Comparison of ENCODE assay signal across 10 mouse cellular contexts in the genomic region with DNA sequence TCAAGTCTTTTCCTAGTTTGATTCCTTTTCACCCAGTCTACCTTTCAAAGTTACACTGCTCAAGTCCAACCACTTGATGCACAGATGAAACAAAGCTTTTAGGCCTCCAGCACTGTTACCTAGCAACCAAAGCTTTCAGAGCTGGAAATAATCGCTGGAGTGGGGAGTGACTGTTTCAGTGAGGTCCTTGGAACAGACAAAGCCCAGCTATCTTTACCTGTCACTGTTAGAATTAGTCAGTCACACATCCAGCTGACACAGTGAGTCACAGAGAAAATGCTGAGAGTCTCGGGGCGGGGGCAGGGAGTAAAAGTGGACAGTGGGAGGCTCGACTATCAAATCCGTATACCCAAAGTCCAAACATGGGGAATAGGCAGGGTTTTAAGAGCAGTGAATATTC. TPM values are rescaled to one million over a fixed set of nuclear protein-coding genes. Genes with fewer than 3 reads are reported as not detected.
DNase-seq lines count a peak whose midpoint lies in the region; ATAC-seq and TF ChIP-seq lines count a peak whose summit lies in the region.
"Had no signal": no experiment of that assay in that cellular context is flagged by ENCODE, and none has a peak within 500 bp of the region (broad histone marks: within the 10 kb centered on the region; RNA-seq: fewer than 3 reads in every experiment).

No protein-coding gene starts in this region.

- H3K9me3 ChIP-seq in embryonic facial prominence, embryonic 14.5 days (ENCODE audit: control insufficient read depth, low read length) = no peaks in the 10 kb centered on the region
- no peaks in the 10 kb centered on the region for H3K9me3 ChIP-seq in hindbrain, embryonic 15.5 days

- H3K4me2 ChIP-seq in embryonic facial prominence, embryonic 14.5 days (ENCODE audit: low read depth, low read length) = no peak overlapping the region
- H3K4me2 ChIP-seq in hindbrain, embryonic 15.5 days = no peak overlapping the region

- no peak overlapping the region for H3K4me3 ChIP-seq in left cerebral cortex, adult 2 months
- no peak overlapping the region for H3K4me3 ChIP-seq in embryonic facial prominence, embryonic 14.5 days (ENCODE audit: low read depth, low read length)
- H3K4me3 ChIP-seq in hindbrain, embryonic 15.5 days = no peak overlapping the region

- WGBS in embryonic facial prominence, embryonic 14.5 days = 52% methylated on average over 5 of the region's 5 CpGs
- WGBS in hindbrain, embryonic 15.5 days = 15% methylated on average over 5 of the region's 5 CpGs

- peaks cover 6% of the 10 kb centered on the region; the same call in 1 of the 2 replicates for H3K36me3 ChIP-seq in embryonic facial prominence, embryonic 14.5 days (ENCODE audit: control insufficient read depth, insufficient read depth, low read length)
- H3K36me3 ChIP-seq in hindbrain, embryonic 15.5 days = no peaks in the 10 kb centered on the region

- ATAC-seq in embryonic facial prominence, embryonic 14.5 days (ENCODE audit: low read depth) = peak; percentile 60; the same call in 1 of the 2 replicates
- ATAC-seq in hindbrain, embryonic 15.5 days (ENCODE audit: low FRiP score, low read depth) = peak; percentile 59
- ATAC-seq in monocyte, adult 5-6 weeks (replicated peaks; ENCODE audit: insufficient number of reproducible peaks, low FRiP score, low TSS enrichment, poor library complexity, severe bottlenecking) = no peak

- no peaks in the 10 kb centered on the region for H3K4me1 ChIP-seq in embryonic facial prominence, embryonic 14.5 days (ENCODE audit: control insufficient read depth, insufficient read depth, low read length)
- peaks cover 17% of the 10 kb centered on the region for H3K4me1 ChIP-seq in hindbrain, embryonic 15.5 days (replicated peaks)

- peak overlapping the region; percentile 30; the same call in 1 of the 2 replicates for H3K27ac ChIP-seq in left cerebral cortex, adult 2 months
- H3K27ac ChIP-seq in embryonic facial prominence, embryonic 14.5 days (replicated peaks; ENCODE audit: low read depth, low read length) = no peak overlapping the region
- peak overlapping the region; percentile 62 for H3K27ac ChIP-seq in hindbrain, embryonic 15.5 days (replicated peaks)

- peak; percentile 45 to 49 for DNase-seq in left cerebral cortex, adult 2 months (ENCODE audit: extremely low spot score in 1 of 2, low spot score in 2 of 2)
- DNase-seq in left cerebral cortex, adult 11 months (ENCODE audit: low spot score) = no peak
- DNase-seq in embryonic facial prominence, embryonic 14.5 days (ENCODE audit: low spot score) = peak; percentile 39
- DNase-seq in retina, embryonic 14.5 days (ENCODE audit: low spot score) = peak; percentile 81
- DNase-seq in thymus, postnatal 0 days (ENCODE audit: low spot score) = no peak
- no peak for DNase-seq in cerebellum, postnatal 4 days (ENCODE audit: low spot score in 2 of 2)
- DNase-seq: lung, adult 2 months; thymus, postnatal 25 days had no signal

- TF ChIP-seq CTCF in left cerebral cortex, adult 2 months (IDR thresholded peaks at IDR 0.05) = no peak

- no peak overlapping the region for H3K9ac ChIP-seq in embryonic facial prominence, embryonic 14.5 days (ENCODE audit: low read depth, low read length)
- no peak overlapping the region for H3K9ac ChIP-seq in hindbrain, embryonic 15.5 days

- intact Hi-C loops in left cerebral cortex, adult 2 months (cut with DNase I) = no loop called here

- no peaks in the 10 kb centered on the region for H3K27me3 ChIP-seq in embryonic facial prominence, embryonic 14.5 days (replicated peaks; ENCODE audit: control insufficient read depth, insufficient read depth, low read length)
- H3K27me3 ChIP-seq in hindbrain, embryonic 15.5 days = no peaks in the 10 kb centered on the region

RNA-seq across cellular contexts. Expression of a gene that starts 28.5 kb away (rescaled TPM):
- 100 to 1,000 TPM; 118 to 155 TPM for total RNA-seq in left cerebral cortex, adult 2 months (2021)
- 13.3 and 13.5 TPM in 2 replicates for polyA plus RNA-seq in embryonic facial prominence, embryonic 14.5 days (2014; fragmentation: Nextera tagmentation; extraction: Ambion mirVana)
- polyA plus RNA-seq in hindbrain, embryonic 15.5 days (2015; fragmentation: Nextera tagmentation; extraction: Ambion mirVana) = 8.8 TPM in 2 replicates
- 2.2 and 2.3 TPM in 2 replicates for polyA plus RNA-seq in thymus, postnatal 0 days (2015; fragmentation: Nextera tagmentation; extraction: Ambion mirVana)
- 1.2 to 2.3 TPM (median 2.1 TPM) in 3 replicates for total RNA-seq in monocyte, adult 5-6 weeks (2017)

Comparison
In these comparisons a context has a peak if more than half of its experiments do, and no peak if none do; other contexts are left out.
1. DNase-seq: peak in left cerebral cortex, adult 2 months (2 of 2), embryonic facial prominence, embryonic 14.5 days (single experiment) and retina, embryonic 14.5 days (single experiment); none in left cerebral cortex, adult 11 months (single experiment), thymus, postnatal 0 days (single experiment) and cerebellum, postnatal 4 days (0 of 2).